Mouse (Mus musculus): ENCODE measurements around the gene Arhgef3.

Gene Arhgef3

DNA sequence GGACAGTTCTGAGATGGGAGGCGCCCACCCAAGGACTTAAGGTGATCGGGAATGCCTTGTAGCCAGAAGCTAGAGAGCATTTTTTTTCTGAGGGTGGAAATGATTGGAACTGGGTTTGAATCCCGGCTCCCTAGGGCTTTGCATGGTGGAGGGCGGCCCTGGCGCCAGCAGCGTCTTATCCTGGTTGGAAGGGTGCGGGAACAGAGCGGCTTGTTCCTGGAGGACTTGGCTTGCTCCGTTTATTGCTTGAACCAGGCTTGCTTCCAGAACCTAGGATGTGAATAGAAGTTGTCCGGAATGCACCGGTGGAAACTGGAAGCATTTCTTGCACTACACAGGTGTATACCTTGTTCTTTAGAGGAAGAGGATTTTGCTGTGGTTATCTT lies 569 bp downstream of the Arhgef3 start:
- DNase-seq (ENCODE audit: low spot score) = peak; percentile 65

DNA sequence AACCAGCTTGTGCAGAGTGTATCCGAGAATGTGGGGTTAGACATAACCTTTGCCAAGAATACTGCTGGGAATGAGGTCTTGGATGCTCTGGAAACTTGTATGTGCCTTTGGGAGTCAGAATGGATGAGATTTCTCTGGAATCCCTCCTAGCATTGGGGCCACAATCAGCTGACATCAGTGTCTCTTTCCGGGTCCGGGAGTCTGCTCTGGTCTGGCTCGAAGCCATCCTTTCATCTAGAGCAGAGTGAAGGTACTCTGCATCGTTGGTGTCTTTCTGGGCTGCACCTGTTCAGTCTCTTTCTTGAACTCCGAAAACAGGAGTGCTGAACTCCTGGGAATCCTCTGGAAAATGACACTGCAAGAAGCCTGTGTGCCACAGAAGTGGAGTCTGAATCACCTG lies 1.3 kb downstream of the Arhgef3 start:
- no peak for DNase-seq (ENCODE audit: low spot score)

DNA sequence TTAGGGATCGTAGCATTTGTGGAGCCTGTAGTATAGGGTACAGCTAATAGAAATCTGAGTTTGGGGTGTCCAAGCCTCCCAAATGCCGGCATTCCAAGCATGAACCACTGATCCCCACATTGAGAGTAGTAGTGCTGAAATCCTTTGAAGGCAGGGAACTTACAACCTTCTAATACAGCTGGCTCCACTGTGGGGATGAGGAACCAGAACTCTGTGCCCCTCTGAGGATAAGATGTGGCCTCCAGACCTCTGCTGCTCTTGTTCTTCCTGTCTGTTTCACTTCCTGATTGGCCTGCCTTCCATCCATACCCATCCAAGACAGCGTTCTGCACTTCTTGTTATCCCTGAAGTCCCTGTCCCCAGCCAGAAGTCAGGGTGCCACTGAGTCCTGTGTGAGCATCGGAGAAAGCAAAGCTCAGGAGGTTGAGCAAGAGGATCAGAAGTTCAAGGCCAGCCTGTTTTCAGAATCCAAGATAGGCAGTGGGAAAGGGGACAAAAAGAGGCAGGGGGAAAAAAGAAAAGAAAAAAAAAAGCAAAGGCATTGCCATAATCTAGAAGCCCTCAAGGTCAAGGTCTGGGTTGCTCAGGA lies 2.0 kb downstream of the Arhgef3 start:
- DNase-seq (ENCODE audit: low spot score) = no peak

- DNase-seq (ENCODE audit: low spot score) = no peak
Observed at GRCm38 (mm10) chr14:27118546-27118945, 3.8 kb downstream of the Arhgef3 start.

DNA sequence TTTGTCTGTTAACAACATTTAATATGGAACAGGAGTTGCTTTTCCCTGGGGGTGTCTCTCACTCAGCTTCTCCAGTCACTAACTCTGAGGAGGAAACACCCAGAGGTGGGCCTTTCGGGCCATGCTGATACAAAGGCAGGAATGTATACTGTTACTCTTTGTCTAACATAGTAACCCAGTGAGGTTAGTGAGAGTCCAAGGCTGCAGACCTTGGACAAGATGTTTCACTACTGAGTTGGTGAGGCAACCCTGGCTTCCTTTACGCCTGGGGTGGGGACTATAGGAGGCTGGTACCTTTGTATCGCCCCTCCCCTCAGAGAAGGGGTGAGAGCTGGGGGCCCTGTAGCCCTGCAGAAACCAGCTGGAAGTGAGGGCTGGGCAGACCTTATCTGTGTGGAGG lies 7.9 kb downstream of the Arhgef3 start:
- DNase-seq (ENCODE audit: low spot score) = no peak

DNA sequence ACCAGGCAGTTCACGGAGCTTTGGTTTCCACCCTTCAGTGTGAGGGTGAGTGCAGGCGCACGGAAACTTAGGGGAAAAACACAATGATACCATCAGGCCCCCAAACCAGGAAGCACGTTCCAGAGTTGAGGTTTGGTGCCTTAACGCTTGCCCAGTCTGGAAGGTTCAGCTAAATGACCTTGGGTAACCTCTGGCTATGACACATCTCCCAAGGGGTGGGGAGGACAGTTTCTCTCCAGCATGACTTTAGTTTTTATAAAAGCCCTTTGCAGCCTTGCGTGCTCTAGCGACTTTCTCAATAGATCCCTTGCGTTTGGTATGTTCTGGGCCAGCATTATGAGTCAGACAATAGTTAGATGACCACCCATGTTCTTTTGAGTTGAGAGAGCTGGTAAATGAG lies 8.8 kb downstream of the Arhgef3 start:
- no peak for DNase-seq (ENCODE audit: low spot score)

GRCm38 (mm10) chr14:27130031-27130430 lies 15.3 kb downstream of the Arhgef3 start:
- no peak for DNase-seq (ENCODE audit: low spot score)

- DNase-seq (ENCODE audit: low spot score) = no peak
Observed at GRCm38 (mm10) chr14:27130676-27131075, 16.0 kb downstream of the Arhgef3 start.

GRCm38 (mm10) chr14:27131521-27131920 lies 16.8 kb downstream of the Arhgef3 start:
- no peak for DNase-seq (ENCODE audit: low spot score)

DNA sequence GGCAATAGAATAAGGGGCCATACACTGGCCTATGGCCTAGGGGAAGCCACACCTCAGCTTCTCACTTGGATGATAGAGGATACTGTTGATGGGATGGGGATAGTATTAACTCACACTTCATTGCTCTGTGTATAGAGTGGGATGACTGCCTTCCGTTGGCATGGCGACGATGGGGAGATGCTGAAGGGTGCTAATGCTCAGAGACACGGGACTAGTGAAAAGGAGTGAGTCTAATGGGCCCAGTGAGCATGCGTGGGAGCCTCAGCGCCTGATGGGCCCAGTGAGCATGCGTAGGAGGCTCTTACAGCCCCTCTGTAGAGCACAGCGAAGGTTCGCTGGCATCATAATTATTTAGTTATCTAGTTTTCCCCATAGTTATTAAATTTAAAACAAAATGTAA lies 24.2 kb downstream of the Arhgef3 start:
- DNase-seq (ENCODE audit: low spot score) = no peak

DNA sequence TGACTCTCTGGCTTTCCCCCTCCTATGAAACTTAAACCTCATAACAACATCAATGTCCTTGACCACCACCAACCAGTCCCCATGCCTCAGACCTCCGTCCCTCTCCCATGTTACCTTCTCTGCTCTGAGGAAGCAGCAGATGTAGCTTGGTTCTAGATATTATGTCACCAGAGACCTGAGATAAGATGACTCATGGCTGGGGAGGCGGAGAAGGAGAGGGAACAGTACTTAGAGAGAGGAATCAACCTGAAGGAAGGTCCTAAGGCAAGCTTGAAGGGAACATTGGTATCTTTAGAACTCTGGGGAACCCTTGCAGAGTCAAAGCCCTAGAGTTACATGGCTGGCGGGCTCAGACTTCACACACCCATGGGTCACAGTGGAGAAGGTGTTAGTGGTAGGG lies 25.3 kb downstream of the Arhgef3 start:
- no peak for DNase-seq (ENCODE audit: low spot score)

DNA sequence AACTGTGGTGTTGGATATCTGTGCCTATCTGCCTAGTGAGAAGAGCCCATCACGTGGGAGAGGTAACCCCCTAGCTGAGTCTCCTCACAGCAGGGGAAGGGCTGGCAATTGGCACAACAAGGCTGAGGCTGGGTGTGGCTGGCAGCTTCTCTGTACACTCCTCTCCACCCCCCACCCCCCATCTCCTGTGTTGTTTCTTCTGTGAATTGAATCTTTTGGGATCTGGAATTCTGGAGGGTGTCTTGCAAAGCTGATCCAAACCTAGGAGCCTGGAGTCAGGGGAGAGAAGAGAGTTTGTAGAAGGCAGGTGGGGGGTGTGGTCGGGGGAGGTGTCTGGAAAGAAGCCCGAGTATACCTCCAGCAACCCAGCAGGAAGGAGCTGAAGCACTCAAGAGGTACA lies 26.8 kb downstream of the Arhgef3 start:
- DNase-seq (ENCODE audit: low spot score) = no peak

GRCm38 (mm10) chr14:27142680-27143079 lies 28.0 kb downstream of the Arhgef3 start:
- DNase-seq (ENCODE audit: low spot score) = no peak

- DNase-seq (ENCODE audit: low spot score) = no peak
Observed at GRCm38 (mm10) chr14:27145171-27146045, 30.7 kb downstream of the Arhgef3 start.

DNA sequence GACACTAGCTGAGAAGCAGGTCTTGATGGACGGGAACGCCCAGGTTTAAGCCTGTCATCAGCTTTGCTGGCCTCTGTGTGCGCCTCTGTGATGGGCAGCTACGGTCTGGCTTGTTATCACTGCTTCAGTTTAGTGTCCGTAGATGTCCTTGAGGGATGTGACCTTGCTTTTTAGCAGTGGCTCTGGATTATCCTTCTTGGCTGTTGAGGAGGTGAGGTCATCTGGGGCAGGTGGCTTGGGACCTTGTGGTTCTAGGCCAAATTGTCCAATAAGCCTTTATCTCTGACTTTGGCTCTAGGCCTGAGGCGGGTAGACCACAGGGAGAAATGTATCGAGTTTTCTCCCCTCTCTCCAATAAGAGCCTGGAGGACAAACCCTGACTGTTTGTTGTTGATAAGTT lies 33.0 kb downstream of the Arhgef3 start:
- DNase-seq (ENCODE audit: low spot score) = no peak

- DNase-seq (ENCODE audit: low spot score) = no peak
Observed at GRCm38 (mm10) chr14:27149401-27149800, 34.7 kb downstream of the Arhgef3 start.

DNA sequence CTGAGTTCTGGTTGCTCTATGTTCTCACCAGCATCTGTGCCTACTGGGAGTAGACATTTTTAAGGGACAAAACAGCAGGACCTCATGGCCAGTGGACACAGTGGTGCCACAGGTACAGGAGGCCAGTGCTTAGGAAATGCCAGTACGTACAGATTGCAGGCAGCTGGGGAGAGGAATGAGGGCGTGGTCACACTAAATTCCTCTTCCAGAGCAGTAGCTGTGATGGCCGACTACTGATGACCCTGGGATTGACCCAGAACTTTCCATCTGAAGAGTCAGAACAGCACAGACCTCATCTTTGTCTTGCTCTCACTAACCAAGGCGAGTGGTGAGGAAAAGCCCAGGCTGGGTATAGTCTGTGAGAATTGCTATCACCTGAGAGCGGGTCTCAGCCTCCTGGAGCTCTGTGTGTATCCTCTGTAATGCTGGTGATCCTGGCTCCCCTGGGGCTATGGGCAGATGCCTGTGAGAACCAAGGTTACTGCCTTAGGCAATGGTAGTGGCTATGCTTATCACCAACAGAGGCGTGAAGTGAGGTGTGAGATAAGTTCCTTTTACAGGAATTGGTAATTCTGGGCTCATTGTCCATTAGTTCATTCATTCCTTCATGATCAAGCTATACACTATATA lies 35.4 kb downstream of the Arhgef3 start:
- no peak for DNase-seq (ENCODE audit: low spot score)

DNA sequence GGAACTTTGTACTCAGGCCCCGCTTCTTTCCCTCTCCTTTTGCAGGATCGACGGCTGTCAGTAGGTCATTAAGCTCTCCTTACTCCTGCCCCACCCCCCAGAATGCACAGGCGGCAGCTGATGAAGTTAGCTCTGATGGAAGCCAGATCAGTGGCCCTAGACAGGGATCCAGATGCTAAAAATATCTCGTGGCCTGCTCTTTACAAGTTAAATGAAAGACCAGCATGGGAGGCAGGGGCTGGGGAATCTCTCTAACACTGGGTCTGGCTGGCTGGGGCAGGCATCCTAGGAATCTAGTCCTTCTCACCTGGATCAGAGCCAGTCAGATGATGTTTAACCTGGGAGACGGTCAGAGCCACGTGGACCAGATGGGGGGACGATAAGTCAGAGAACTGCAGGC lies 36.7 kb downstream of the Arhgef3 start:
- no peak for DNase-seq (ENCODE audit: low spot score)

DNA sequence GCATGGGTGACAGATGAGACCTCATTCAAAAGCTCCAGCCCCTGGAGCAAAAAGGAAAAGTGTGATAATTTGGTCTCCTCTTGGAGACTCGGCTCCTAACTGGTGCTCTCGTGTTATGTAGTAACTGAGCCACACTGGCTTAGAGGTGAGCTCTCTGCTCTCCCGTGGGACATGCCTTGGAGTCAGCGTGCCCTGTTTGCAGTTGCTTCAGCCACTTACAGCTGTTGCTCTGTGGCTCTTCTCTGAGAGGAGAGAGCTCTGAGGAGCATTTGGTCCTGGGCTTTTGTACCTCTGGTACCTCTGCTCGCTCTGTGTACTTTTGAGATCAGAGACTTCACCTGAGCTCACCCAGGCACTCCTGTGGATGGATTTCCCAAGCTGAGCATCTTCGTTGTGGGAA lies 40.4 kb downstream of the Arhgef3 start:
- DNase-seq (ENCODE audit: low spot score) = no peak

DNA sequence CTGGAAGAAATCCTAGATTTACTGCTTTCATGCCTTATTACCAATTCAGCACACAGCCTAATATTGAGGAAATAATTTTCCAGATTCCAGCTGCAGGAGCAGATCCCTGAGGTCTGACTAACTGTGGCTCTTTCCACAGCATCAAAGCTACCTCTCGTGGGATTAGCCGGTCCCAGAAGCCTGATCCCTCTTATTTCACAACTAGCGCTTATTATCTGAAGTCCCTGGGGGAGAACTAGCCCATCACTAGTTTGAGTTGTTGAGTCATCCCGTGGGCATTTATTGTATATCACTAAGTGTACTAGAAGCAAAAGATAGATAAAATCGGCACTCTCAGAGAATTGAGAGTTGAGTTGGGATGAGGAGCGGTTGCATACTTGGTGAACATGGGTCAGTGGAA lies 41.3 kb downstream of the Arhgef3 start:
- DNase-seq (ENCODE audit: low spot score) = no peak

DNA sequence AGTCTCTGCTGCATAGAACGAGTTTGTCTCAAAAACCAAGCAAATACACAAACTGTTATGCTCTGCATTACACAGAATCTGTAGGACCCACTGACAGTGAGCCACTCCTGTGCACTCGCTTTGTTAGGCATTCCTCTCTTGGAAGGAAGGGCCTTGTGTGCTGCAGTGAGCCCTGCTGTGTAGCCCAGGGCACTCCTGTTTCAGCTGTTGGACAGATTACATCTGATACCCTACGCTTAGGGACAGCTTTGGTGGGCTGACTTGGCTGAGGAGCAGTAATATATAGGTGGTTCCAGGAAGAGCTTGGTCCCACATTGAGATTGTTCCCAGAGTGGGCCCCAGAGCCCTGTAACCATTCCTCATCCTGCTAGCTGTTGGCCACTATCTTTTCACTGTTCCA lies 43.4 kb downstream of the Arhgef3 start:
- no peak for DNase-seq (ENCODE audit: low spot score)

- DNase-seq (ENCODE audit: low spot score) = no peak
Observed at GRCm38 (mm10) chr14:27158782-27159181, 44.1 kb downstream of the Arhgef3 start.

- no peak for DNase-seq (ENCODE audit: low spot score)
Observed at GRCm38 (mm10) chr14:27160762-27161161, 46.1 kb downstream of the Arhgef3 start.

Measured in testis, postnatal 10 days (tissue).